Mouse (Mus musculus): ENCODE results near the gene Npcd.

- TF ChIP-seq CTCF (IDR thresholded peaks at IDR 0.05; ENCODE audit: low read depth, low read length) = no peak
- no peak for TF ChIP-seq GATA1 (IDR thresholded peaks at IDR 0.05; ENCODE audit: borderline replicate concordance, low read length)
- no peak for TF ChIP-seq TAL1 (conservative IDR thresholded peaks at IDR 0.05; ENCODE audit: low read depth, low read length)
- no peak for TF ChIP-seq POLR2AphosphoS5 (IDR thresholded peaks at IDR 0.05; ENCODE audit: insufficient replicate concordance, low read depth, low read length)
Observed at GRCm38 (mm10) chr15:79766586-79767071, 67.4 kb downstream of the Npcd start.

Measured in G1E (cell line).